15 mouse cellular contexts compared by ENCODE assay signal in genomic region chr5:133935006-133935405, GRCm38 (mm10).
DNase-seq lines count a peak whose midpoint lies in the region; ATAC-seq and TF ChIP-seq lines count a peak whose summit lies in the region.
"Had no signal": no experiment of that assay in that cellular context is flagged by ENCODE, and none has a peak within 500 bp of the region (broad histone marks: within the 10 kb centered on the region; RNA-seq: fewer than 3 reads in every experiment).

No protein-coding gene starts in this region.

- no peak for TF ChIP-seq CTCF in lung, postnatal 0 days (IDR thresholded peaks at IDR 0.05)
- TF ChIP-seq CTCF in lung, adult 2 months (IDR thresholded peaks at IDR 0.05; ENCODE audit: insufficient read depth, low read length): no peak
- no peak for TF ChIP-seq CTCF in hindbrain, postnatal 0 days (IDR thresholded peaks at IDR 0.05; ENCODE audit: low read depth)

- H3K36me3 ChIP-seq in lung, postnatal 0 days (ENCODE audit: insufficient read depth, low read length): no peaks in the 10 kb centered on the region
- no peaks in the 10 kb centered on the region for H3K36me3 ChIP-seq in forebrain, embryonic 14.5 days (ENCODE audit: control insufficient read depth, insufficient read depth, low read length)
- no peaks in the 10 kb centered on the region for H3K36me3 ChIP-seq in hindbrain, postnatal 0 days (ENCODE audit: insufficient read depth, low read length)
- H3K36me3 ChIP-seq: embryonic facial prominence, embryonic 15.5 days; kidney, embryonic 15.5 days; limb, embryonic 15.5 days; lung, embryonic 15.5 days; neural tube, embryonic 12.5 days had no signal

- whole genome bisulfite sequencing in lung, postnatal 0 days: 45% methylated on average over 6 of the region's 6 CpGs
- WGBS in lung, adult 2 months: 52% methylated on average over 6 of the region's 6 CpGs
- WGBS in forebrain, embryonic 14.5 days: 70% methylated on average over 6 of the region's 6 CpGs
- WGBS in hindbrain, postnatal 0 days: 56% methylated on average over 6 of the region's 6 CpGs

- DNase-seq in cerebellum, adult 18-20 months: peak; percentile 57 to 64
- DNase-seq in cerebellum, postnatal 4 days (ENCODE audit: low spot score in 2 of 2): no peak
- peak; percentile 11 for DNase-seq in lung, postnatal 0 days (ENCODE audit: low spot score)
- no peak for DNase-seq in lung, adult 2 months
- DNase-seq in cerebellum, postnatal 36 days: peak; percentile 28 to 59
- DNase-seq in right cerebral cortex, postnatal 36 days (ENCODE audit: low spot score in 2 of 2): peak; percentile 43 to 55
- no peak for DNase-seq in forebrain, embryonic 14.5 days (ENCODE audit: low spot score)
- DNase-seq in hindbrain, postnatal 0 days (ENCODE audit: low spot score): no peak
- DNase-seq: thymus, postnatal 25 days had no signal

- no peaks in the 10 kb centered on the region for H3K9me3 ChIP-seq in lung, postnatal 0 days (ENCODE audit: low read length)
- H3K9me3 ChIP-seq in forebrain, embryonic 14.5 days (replicated peaks; ENCODE audit: control insufficient read depth, low read length): no peaks in the 10 kb centered on the region
- H3K9me3 ChIP-seq in hindbrain, postnatal 0 days (ENCODE audit: low read length): no peaks in the 10 kb centered on the region
- H3K9me3 ChIP-seq: embryonic facial prominence, embryonic 15.5 days; kidney, embryonic 15.5 days; limb, embryonic 15.5 days; lung, embryonic 15.5 days; neural tube, embryonic 12.5 days had no signal

- no peak for TF ChIP-seq EP300 in lung, postnatal 0 days (IDR thresholded peaks at IDR 0.05)

- no peak overlapping the region for H3K4me2 ChIP-seq in lung, postnatal 0 days (replicated peaks; ENCODE audit: low read depth, low read length)
- no peak overlapping the region for H3K4me2 ChIP-seq in forebrain, embryonic 14.5 days (ENCODE audit: low read length)
- H3K4me2 ChIP-seq in hindbrain, postnatal 0 days (ENCODE audit: low read depth, low read length): no peak overlapping the region
- H3K4me2 ChIP-seq: embryonic facial prominence, embryonic 15.5 days; kidney, embryonic 15.5 days; limb, embryonic 15.5 days; lung, embryonic 15.5 days; neural tube, embryonic 12.5 days had no signal

- H3K4me1 ChIP-seq in lung, postnatal 0 days (ENCODE audit: insufficient read depth, low read depth, low read length): no peaks in the 10 kb centered on the region
- H3K4me1 ChIP-seq in lung, adult 2 months (ENCODE audit: control insufficient read depth, insufficient read depth, low read length): no peaks in the 10 kb centered on the region
- peaks cover 15% of the 10 kb centered on the region; the same call in 1 of the 2 replicates for H3K4me1 ChIP-seq in forebrain, embryonic 14.5 days (ENCODE audit: control insufficient read depth, insufficient read depth, low read length)
- no peaks in the 10 kb centered on the region for H3K4me1 ChIP-seq in hindbrain, postnatal 0 days (ENCODE audit: insufficient read depth, low read length)
- H3K4me1 ChIP-seq: kidney, embryonic 15.5 days; limb, embryonic 15.5 days; lung, embryonic 15.5 days had no signal

- no peak for ATAC-seq in lung, postnatal 0 days
- ATAC-seq in forebrain, embryonic 14.5 days: no peak
- no peak for ATAC-seq in hindbrain, postnatal 0 days
- ATAC-seq: activated CD4-positive, CD25-positive, alpha-beta regulatory T cell, adult 4 months had no signal

- no peak overlapping the region for H3K4me3 ChIP-seq in lung, postnatal 0 days (ENCODE audit: low read depth, low read length)
- H3K4me3 ChIP-seq in lung, adult 2 months (replicated peaks; ENCODE audit: extremely low read depth, low read depth, low read length): no peak overlapping the region
- H3K4me3 ChIP-seq in forebrain, embryonic 14.5 days (ENCODE audit: low read depth, low read length): no peak overlapping the region
- H3K4me3 ChIP-seq in hindbrain, postnatal 0 days (ENCODE audit: low read length): no peak overlapping the region
- H3K4me3 ChIP-seq: embryonic facial prominence, embryonic 15.5 days; kidney, embryonic 15.5 days; limb, embryonic 15.5 days; lung, embryonic 15.5 days; neural tube, embryonic 12.5 days had no signal

- no peak for TF ChIP-seq POLR2A in lung, adult 2 months (IDR thresholded peaks at IDR 0.05; ENCODE audit: borderline replicate concordance, extremely low read depth, low read depth, low read length)

- H3K27ac ChIP-seq in lung, postnatal 0 days (ENCODE audit: low read length): no peak overlapping the region
- no peak overlapping the region for H3K27ac ChIP-seq in forebrain, embryonic 14.5 days (ENCODE audit: low read depth, low read length)
- no peak overlapping the region for H3K27ac ChIP-seq in hindbrain, postnatal 0 days
- H3K27ac ChIP-seq: embryonic facial prominence, embryonic 15.5 days; kidney, embryonic 15.5 days; limb, embryonic 15.5 days; lung, embryonic 15.5 days; neural tube, embryonic 12.5 days had no signal

- no peak overlapping the region for H3K9ac ChIP-seq in lung, postnatal 0 days (replicated peaks; ENCODE audit: low read depth)
- no peak overlapping the region for H3K9ac ChIP-seq in forebrain, embryonic 14.5 days (ENCODE audit: low read length)
- no peak overlapping the region for H3K9ac ChIP-seq in hindbrain, postnatal 0 days (replicated peaks; ENCODE audit: low read length)
- H3K9ac ChIP-seq: embryonic facial prominence, embryonic 15.5 days; kidney, embryonic 15.5 days; limb, embryonic 15.5 days; lung, embryonic 15.5 days; neural tube, embryonic 12.5 days had no signal

- no peaks in the 10 kb centered on the region for H3K27me3 ChIP-seq in lung, postnatal 0 days (replicated peaks; ENCODE audit: insufficient read depth, low read length)
- H3K27me3 ChIP-seq in forebrain, embryonic 14.5 days (replicated peaks; ENCODE audit: control insufficient read depth, insufficient read depth, low read length): no peaks in the 10 kb centered on the region
- H3K27me3 ChIP-seq in hindbrain, postnatal 0 days (ENCODE audit: insufficient read depth, low read length): no peaks in the 10 kb centered on the region
- H3K27me3 ChIP-seq: embryonic facial prominence, embryonic 15.5 days; kidney, embryonic 15.5 days; limb, embryonic 15.5 days; lung, embryonic 15.5 days; neural tube, embryonic 12.5 days had no signal

Comparison
In these comparisons a context has a peak if more than half of its experiments do, and no peak if none do; other contexts are left out.
1. DNase-seq: peak in cerebellum, adult 18-20 months (2 of 2), lung, postnatal 0 days (single experiment), cerebellum, postnatal 36 days (2 of 2) and right cerebral cortex, postnatal 36 days (2 of 2); none in cerebellum, postnatal 4 days (0 of 2), lung, adult 2 months (single experiment), forebrain, embryonic 14.5 days (single experiment) and hindbrain, postnatal 0 days (single experiment).